Mouse (Mus musculus): ENCODE data around the gene Kri1. TPM values are rescaled to one million over a fixed set of nuclear protein-coding genes. Genes with fewer than 3 reads are reported as not detected.

The Kri1 gene
- 30.1 TPM for polyA plus RNA-seq (2014; fragmentation: Illumina TruSeq; extraction: RNeasy Lipid Tissue Mini Kit (QIAGEN cat#74804); ENCODE audit: low read depth, low replicate concordance)

DNA sequence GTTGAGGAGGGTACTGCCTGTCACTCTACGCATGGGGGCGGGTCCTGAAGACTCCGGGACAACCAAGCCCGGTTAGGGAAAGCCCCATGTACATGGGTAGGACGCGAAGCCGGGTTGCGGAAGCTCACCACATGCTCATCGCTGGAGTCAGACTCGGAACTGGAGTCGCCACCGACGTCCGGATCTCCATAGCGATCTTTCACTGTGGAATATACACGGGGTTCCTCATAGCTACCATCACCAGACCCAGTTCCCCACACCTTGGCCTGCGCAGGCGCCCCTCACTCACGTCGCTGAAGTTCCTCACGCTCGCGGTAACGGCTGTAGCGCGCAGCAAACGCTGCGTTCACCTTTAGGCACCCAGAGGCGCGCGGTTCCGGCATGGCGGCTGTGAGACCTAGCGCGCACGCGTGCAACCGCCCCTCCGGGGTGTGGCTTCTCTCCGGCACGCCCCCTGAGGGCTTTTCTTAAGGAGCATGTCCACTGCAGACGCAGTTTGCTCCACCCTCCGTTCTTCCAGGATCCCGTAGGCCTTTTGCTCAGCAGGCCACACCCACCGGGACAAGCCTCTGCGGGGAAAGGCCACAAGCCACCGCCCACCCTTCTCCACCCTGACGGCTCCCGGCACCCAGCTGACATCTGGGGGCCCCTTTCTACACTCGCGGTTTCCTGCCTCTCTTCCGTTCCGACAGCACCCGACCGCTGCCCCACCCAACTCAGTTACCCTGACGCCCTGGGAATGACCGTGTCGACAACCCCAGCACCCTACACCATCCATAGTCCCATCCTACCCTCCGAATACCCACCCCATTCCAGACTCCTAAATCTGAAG, at the start of gene Kri1:
Kri1 (minus strand) TSS at position 399 of the 832 bp plus-strand sequence.

DNA sequence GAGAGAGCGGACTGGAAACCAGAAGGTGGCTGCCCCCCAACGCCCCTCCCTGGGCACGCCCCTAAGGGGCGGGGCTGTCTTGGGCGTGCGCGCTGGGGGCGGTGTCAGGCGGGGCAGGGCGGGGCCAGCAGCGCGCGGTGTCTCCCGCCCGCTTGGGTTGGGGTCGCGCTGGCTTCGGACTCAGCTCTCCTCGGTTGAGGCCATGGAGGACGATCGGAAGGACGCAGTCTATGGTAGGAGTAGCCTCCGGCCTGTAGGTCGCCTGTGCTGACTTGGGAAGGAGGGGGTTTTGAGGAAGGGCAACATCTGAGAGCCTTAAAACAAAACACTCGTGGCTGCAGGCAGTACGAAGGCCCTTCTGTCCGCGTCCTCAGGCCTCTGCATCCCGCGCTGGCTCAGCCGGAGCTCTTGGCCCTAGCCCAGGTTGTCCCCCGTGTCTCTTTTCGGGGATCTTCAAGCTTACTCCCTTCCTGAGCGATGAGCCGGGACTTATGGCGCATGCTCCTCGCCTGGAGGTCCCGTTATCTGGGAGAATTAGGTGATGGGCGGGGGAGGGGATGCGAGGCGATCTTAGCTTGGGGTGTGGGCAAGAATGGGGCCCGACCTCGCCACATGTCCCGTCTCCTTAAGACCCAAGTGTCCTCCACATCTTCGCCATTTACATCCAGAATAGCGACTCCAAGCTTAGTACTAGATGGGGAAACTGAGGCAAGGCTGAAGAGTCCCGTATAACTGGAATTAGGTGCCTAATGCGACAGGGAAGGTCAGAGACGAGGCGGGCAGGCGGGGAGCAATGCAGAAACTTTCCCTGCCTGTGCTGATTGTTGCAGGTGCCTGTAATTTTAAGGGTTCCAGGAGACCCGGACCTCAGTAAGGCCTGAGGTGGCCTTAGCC, 33.1 kb upstream of the Kri1 start, which contains the start of gene Slc44a2:
Slc44a2 (plus strand) TSS at position 80 of the 894 bp plus-strand sequence.

DNA sequence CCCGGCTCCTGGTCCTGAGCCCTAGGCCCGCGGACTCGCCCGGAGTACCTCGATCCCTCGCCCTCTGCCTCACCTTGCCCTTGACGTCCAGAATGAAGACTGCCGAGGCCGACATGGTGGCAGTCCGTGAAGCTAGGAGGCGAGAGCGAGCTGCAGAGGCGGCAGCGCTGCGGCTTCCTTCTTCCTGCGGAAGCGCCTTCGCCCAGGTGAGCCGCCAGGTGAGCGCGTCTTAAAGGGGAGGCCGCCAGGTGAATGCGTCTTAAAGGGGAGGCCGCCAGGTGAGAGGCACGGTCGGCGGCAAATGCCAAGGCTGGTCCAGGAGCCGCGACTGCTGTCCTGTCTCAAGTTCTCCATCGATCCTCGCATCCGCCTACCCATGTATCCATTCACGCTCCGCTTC, 24.4 kb upstream of the Kri1 start, which contains the start of gene Ap1m2:
Ap1m2 (minus strand) TSS at position 204 of the 400 bp plus-strand sequence.

DNA sequence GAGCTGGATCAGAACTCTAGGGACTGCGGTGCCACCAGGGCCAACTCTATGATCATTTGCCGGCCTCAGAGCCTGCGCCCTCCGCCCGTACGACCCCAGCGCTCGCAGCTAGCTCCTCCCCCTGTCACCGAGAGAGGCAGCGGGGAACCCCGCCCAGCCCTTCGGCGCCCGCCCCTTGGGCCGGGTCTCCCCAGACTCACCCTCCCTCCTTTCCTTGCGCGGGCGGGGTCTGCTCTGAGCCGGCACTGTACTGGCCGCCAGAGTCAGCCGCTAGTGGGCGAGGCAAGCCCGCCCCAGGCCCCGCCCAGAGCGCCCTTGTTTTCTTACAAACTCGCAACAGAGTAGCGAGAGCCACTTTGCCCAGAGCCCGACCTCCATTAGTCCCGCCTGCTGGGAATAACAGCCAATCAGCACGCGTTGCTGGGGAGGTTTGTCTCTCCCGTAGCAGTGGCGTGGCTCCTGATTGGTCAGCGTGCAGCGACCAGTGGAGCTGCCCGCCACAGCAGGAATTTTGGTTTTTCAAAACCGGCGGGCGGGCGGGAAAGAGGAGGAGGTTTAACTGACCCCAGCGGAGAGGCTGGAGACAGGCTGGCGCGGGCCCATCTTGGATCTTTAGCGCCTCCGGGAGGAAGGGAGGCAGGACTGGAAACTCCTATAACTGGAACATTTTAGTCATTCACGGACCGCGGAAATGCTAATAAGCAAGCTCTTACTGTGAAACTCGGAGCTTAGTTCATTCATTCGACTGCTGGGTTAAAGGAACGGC, 3.4 kb upstream of the Kri1 start, which contains the start of gene Cdkn2d:
Cdkn2d (minus strand) TSS at position 386 of the 766 bp plus-strand sequence.

DNA sequence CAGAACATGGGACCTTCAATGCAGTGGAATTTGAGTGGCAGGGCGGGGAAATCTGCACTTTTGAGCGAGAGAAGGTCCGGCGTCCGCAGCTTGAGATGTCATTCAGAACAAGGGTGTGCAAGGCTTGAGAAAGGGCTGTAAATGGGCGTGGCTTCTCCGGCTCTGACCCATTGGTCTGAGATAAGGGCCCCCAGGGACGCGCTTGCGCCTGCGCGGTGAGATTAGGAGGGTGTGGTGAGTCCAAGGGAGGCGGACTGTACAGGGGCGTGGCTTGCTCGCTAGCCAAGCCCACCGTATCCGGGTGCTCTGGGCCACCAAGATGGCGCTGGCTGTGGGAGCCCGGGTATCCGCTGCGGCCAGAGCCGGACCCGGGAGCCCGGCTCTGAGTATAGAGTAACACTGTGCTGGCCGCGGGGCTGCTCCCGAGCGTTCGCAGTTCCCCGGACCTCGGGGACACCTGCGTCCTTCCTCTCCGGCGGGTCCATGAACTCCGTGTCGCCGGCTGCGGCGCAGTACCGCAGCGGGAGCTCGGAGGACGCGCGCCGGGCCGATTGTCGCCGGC, 22.7 kb downstream of the Kri1 start, which contains the start of gene Atg4d:
Atg4d (plus strand) TSS at position 294 of the 562 bp plus-strand sequence.

DNA sequence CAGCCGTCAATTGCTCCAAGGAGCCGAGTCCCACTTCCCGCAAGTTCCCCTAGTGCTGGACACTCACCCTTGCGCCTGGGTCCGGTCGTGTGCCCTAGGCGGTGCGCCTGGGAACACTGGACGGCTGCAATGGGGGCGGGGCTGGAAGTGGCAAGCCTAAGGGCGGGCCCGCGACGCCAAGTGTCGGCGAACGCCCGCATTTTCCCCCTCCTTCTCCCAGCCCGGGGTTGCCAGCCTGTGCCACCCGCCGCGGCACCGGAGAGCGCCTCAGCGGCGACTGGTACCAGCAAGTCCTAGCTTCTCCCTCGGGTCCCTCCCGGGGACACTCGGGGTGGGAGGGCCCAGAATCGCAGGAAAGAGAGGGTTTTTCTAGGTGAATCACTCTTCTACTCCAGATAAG, 39.4 kb downstream of the Kri1 start, which contains the start of gene S1pr5:
S1pr5 (minus strand) TSS at position 118 of the 400 bp plus-strand sequence.

DNA sequence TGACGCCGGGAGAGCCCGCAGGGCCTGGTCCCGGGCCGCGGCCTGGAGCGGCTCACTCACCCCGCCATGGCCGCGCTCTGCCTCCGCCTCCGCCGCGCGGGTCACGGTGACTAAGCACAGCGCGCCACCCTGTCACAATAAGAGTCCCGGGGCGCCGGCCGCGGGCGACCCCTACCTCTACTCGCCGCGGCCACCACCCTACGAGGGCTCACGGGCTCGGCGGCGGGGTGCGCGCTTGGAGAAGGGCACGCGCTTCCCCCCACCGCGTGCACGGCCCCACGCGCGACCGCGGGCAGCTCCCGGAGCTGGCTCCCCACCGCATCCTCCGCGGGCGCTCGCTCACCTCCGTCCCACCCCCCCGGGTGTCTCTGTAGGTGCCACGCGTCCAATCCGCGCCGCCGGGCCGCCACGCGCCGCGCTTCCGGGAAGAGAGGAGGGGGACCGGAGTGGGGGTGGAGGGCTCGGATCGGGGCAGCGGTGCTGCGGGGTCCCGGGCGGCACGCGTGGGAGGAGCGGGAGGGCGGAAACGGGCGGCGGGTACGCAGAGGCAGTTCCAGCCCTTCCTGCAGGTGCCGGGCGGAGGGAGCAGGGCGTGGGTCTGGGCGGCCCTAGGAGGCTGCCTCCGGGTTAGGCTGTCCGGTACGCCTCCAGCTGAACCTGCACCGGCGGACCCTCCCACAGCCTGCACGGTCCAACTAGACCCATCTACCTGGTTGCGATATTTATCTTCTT, 48.9 kb downstream of the Kri1 start, which contains the start of gene Keap1:
Keap1 (minus strand) TSS at position 629 of the 732 bp plus-strand sequence.

Other genes with a start within 250 kb of the Kri1 start
- gene Zglp1, start 220.9 kb downstream of the Kri1 start, polyA plus RNA-seq (2014; fragmentation: Illumina TruSeq; extraction: RNeasy Lipid Tissue Mini Kit (QIAGEN cat#74804); ENCODE audit: low read depth, low replicate concordance): not detected
- gene Gm49373, start 214.9 kb downstream of the Kri1 start, polyA plus RNA-seq (2014; fragmentation: Illumina TruSeq; extraction: RNeasy Lipid Tissue Mini Kit (QIAGEN cat#74804); ENCODE audit: low read depth, low replicate concordance): not detected
- 38.2 TPM for gene Fdx1l, start 214.4 kb downstream of the Kri1 start, polyA plus RNA-seq (2014; fragmentation: Illumina TruSeq; extraction: RNeasy Lipid Tissue Mini Kit (QIAGEN cat#74804); ENCODE audit: low read depth, low replicate concordance)
- 1.4 TPM for gene Gm38431, start 196.0 kb downstream of the Kri1 start, polyA plus RNA-seq (2014; fragmentation: Illumina TruSeq; extraction: RNeasy Lipid Tissue Mini Kit (QIAGEN cat#74804); ENCODE audit: low read depth, low replicate concordance)
- 32.1 TPM for gene Raver1, start 196.0 kb downstream of the Kri1 start, polyA plus RNA-seq (2014; fragmentation: Illumina TruSeq; extraction: RNeasy Lipid Tissue Mini Kit (QIAGEN cat#74804); ENCODE audit: low read depth, low replicate concordance)
- gene Tyk2, start 156.7 kb downstream of the Kri1 start, polyA plus RNA-seq (2014; fragmentation: Illumina TruSeq; extraction: RNeasy Lipid Tissue Mini Kit (QIAGEN cat#74804); ENCODE audit: low read depth, low replicate concordance): 17.2 TPM
- gene Cdc37, start 138.0 kb downstream of the Kri1 start, polyA plus RNA-seq (2014; fragmentation: Illumina TruSeq; extraction: RNeasy Lipid Tissue Mini Kit (QIAGEN cat#74804); ENCODE audit: low read depth, low replicate concordance): 120 TPM
- gene Pde4a, start 122.3 kb downstream of the Kri1 start, polyA plus RNA-seq (2014; fragmentation: Illumina TruSeq; extraction: RNeasy Lipid Tissue Mini Kit (QIAGEN cat#74804); ENCODE audit: low read depth, low replicate concordance): 16.0 TPM
- 33.5 TPM for gene Keap1, start 48.6 kb downstream of the Kri1 start, polyA plus RNA-seq (2014; fragmentation: Illumina TruSeq; extraction: RNeasy Lipid Tissue Mini Kit (QIAGEN cat#74804); ENCODE audit: low read depth, low replicate concordance)
- not detected for gene S1pr5, start 39.5 kb downstream of the Kri1 start, polyA plus RNA-seq (2014; fragmentation: Illumina TruSeq; extraction: RNeasy Lipid Tissue Mini Kit (QIAGEN cat#74804); ENCODE audit: low read depth, low replicate concordance)
- gene Atg4d, start 22.7 kb downstream of the Kri1 start, polyA plus RNA-seq (2014; fragmentation: Illumina TruSeq; extraction: RNeasy Lipid Tissue Mini Kit (QIAGEN cat#74804); ENCODE audit: low read depth, low replicate concordance): 18.9 TPM
- gene Cdkn2d, start 3.4 kb upstream of the Kri1 start, polyA plus RNA-seq (2014; fragmentation: Illumina TruSeq; extraction: RNeasy Lipid Tissue Mini Kit (QIAGEN cat#74804); ENCODE audit: low read depth, low replicate concordance): 13.7 TPM
- gene Ap1m2, start 24.4 kb upstream of the Kri1 start, polyA plus RNA-seq (2014; fragmentation: Illumina TruSeq; extraction: RNeasy Lipid Tissue Mini Kit (QIAGEN cat#74804); ENCODE audit: low read depth, low replicate concordance): 73.5 TPM
- 39.7 TPM for gene Slc44a2, start 32.7 kb upstream of the Kri1 start, polyA plus RNA-seq (2014; fragmentation: Illumina TruSeq; extraction: RNeasy Lipid Tissue Mini Kit (QIAGEN cat#74804); ENCODE audit: low read depth, low replicate concordance)
- 44.6 TPM for gene Ilf3, start 79.9 kb upstream of the Kri1 start, polyA plus RNA-seq (2014; fragmentation: Illumina TruSeq; extraction: RNeasy Lipid Tissue Mini Kit (QIAGEN cat#74804); ENCODE audit: low read depth, low replicate concordance)
- 10.2 TPM for gene Qtrt1, start 123.9 kb upstream of the Kri1 start, polyA plus RNA-seq (2014; fragmentation: Illumina TruSeq; extraction: RNeasy Lipid Tissue Mini Kit (QIAGEN cat#74804); ENCODE audit: low read depth, low replicate concordance)
- 77.4 TPM for gene Dnm2, start 136.9 kb upstream of the Kri1 start, polyA plus RNA-seq (2014; fragmentation: Illumina TruSeq; extraction: RNeasy Lipid Tissue Mini Kit (QIAGEN cat#74804); ENCODE audit: low read depth, low replicate concordance)
- gene Tmed1, start 222.3 kb upstream of the Kri1 start, polyA plus RNA-seq (2014; fragmentation: Illumina TruSeq; extraction: RNeasy Lipid Tissue Mini Kit (QIAGEN cat#74804); ENCODE audit: low read depth, low replicate concordance): 25.3 TPM
- 5.3 TPM for gene AB124611, start 238.2 kb upstream of the Kri1 start, polyA plus RNA-seq (2014; fragmentation: Illumina TruSeq; extraction: RNeasy Lipid Tissue Mini Kit (QIAGEN cat#74804); ENCODE audit: low read depth, low replicate concordance)